Comparison of ENCODE assay signal across 8 mouse cellular contexts in the genomic region with DNA sequence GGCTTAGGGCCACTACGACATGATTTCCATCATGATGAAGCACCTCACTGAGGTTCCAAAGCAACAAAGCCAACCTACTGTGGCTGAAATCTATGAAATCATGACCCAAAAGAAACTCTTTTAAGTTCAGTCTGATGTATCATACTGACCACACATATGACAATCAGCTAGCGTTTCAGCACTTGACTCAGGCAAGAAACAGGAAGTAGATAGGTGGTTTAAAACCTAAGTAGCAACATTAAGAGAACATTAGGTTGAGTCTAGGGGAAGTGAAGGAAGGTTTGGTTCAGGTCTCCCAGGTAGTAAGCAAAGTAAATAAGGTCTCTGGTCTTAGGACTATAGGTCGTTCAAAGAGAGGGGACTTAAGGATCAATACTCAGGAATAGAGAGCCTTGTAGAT. TPM values are rescaled to one million over a fixed set of nuclear protein-coding genes. Genes with fewer than 3 reads are reported as not detected.
DNase-seq lines count a peak whose midpoint lies in the region; ATAC-seq and TF ChIP-seq lines count a peak whose summit lies in the region.

No protein-coding gene starts in this region.

- H3K36me3 ChIP-seq in lung, embryonic 14.5 days (ENCODE audit: insufficient read depth), result peaks cover 32% of the 10 kb centered on the region
- H3K36me3 ChIP-seq in forebrain, embryonic 12.5 days (replicated peaks), result peaks cover 40% of the 10 kb centered on the region
- peaks cover 30% of the 10 kb centered on the region for H3K36me3 ChIP-seq in limb, embryonic 14.5 days (ENCODE audit: control insufficient read depth, insufficient read depth, low read length)
- H3K36me3 ChIP-seq in neural tube, embryonic 15.5 days, result peaks cover 22% of the 10 kb centered on the region

- 63% methylated on average over 3 of the region's 3 CpGs for WGBS in lung, embryonic 14.5 days
- 63% methylated on average over 3 of the region's 3 CpGs for WGBS in forebrain, embryonic 12.5 days
- 76% methylated on average over 3 of the region's 3 CpGs for WGBS in limb, embryonic 14.5 days
- WGBS in neural tube, embryonic 15.5 days, result 72% methylated on average over 3 of the region's 3 CpGs

- H3K9ac ChIP-seq in lung, embryonic 14.5 days, result no peak overlapping the region
- H3K9ac ChIP-seq in forebrain, embryonic 12.5 days, result 0 out of 2 replicates have a peak overlapping the region, but pooled peaks have one; percentile 72
- peak overlapping the region; percentile 92; the same call in 1 of the 2 replicates for H3K9ac ChIP-seq in limb, embryonic 14.5 days (ENCODE audit: low read depth, low read length, severe bottlenecking)
- H3K9ac ChIP-seq in neural tube, embryonic 15.5 days (replicated peaks), result peak overlapping the region; percentile 83; the same call in 1 of the 2 replicates

- no peak for DNase-seq in lung, embryonic 14.5 days
- DNase-seq in lung, postnatal 4 days, result no peak
- no peak for DNase-seq in limb, embryonic 14.5 days (ENCODE audit: low spot score)
- DNase-seq in spleen, postnatal 10 days (ENCODE audit: low spot score in 2 of 2), result no peak
- no peak for DNase-seq in urinary bladder, adult 18-20 months (ENCODE audit: low spot score in 2 of 2)
- no peak for DNase-seq in natural killer cell, adult 2 months (ENCODE audit: low spot score in 2 of 2)

- no peak for TF ChIP-seq POLR2A in limb, embryonic 14.5 days (IDR thresholded peaks at IDR 0.05; ENCODE audit: borderline replicate concordance, extremely low read depth, insufficient read depth, insufficient read length)

- no peaks in the 10 kb centered on the region for H3K4me1 ChIP-seq in lung, embryonic 14.5 days (ENCODE audit: insufficient read depth)
- H3K4me1 ChIP-seq in forebrain, embryonic 12.5 days, result peaks cover 14% of the 10 kb centered on the region
- H3K4me1 ChIP-seq in limb, embryonic 14.5 days (ENCODE audit: control insufficient read depth, insufficient read depth, low read length), result peaks cover 11% of the 10 kb centered on the region
- H3K4me1 ChIP-seq in neural tube, embryonic 15.5 days, result peaks cover 24% of the 10 kb centered on the region

- no peaks in the 10 kb centered on the region for H3K27me3 ChIP-seq in lung, embryonic 14.5 days (ENCODE audit: insufficient read depth, low read length)
- H3K27me3 ChIP-seq in forebrain, embryonic 12.5 days, result no peaks in the 10 kb centered on the region
- no peaks in the 10 kb centered on the region for H3K27me3 ChIP-seq in limb, embryonic 14.5 days (ENCODE audit: control insufficient read depth, insufficient read depth, low read length)
- no peaks in the 10 kb centered on the region for H3K27me3 ChIP-seq in neural tube, embryonic 15.5 days (replicated peaks)

- H3K4me2 ChIP-seq in lung, embryonic 14.5 days, result peak overlapping the region; percentile 88
- H3K4me2 ChIP-seq in forebrain, embryonic 12.5 days, result peak overlapping the region; percentile 88
- peak overlapping the region; percentile 82 for H3K4me2 ChIP-seq in limb, embryonic 14.5 days (replicated peaks; ENCODE audit: low read depth, low read length, severe bottlenecking)
- peak overlapping the region; percentile 90 for H3K4me2 ChIP-seq in neural tube, embryonic 15.5 days

- no peak for TF ChIP-seq CTCF in lung, embryonic 14.5 days (IDR thresholded peaks at IDR 0.05; ENCODE audit: low read depth)

- H3K27ac ChIP-seq in lung, embryonic 14.5 days (ENCODE audit: low read depth), result no peak overlapping the region
- H3K27ac ChIP-seq in forebrain, embryonic 12.5 days, result no peak overlapping the region
- H3K27ac ChIP-seq in limb, embryonic 14.5 days (replicated peaks; ENCODE audit: low read depth, low read length), result no peak overlapping the region
- no peak overlapping the region for H3K27ac ChIP-seq in neural tube, embryonic 15.5 days (replicated peaks)

- no peaks in the 10 kb centered on the region for H3K9me3 ChIP-seq in lung, embryonic 14.5 days (ENCODE audit: low read depth, low read length)
- H3K9me3 ChIP-seq in forebrain, embryonic 12.5 days, result no peaks in the 10 kb centered on the region
- no peaks in the 10 kb centered on the region for H3K9me3 ChIP-seq in limb, embryonic 14.5 days (ENCODE audit: control insufficient read depth, low read length)
- no peaks in the 10 kb centered on the region for H3K9me3 ChIP-seq in neural tube, embryonic 15.5 days (replicated peaks)

- peak overlapping the region; percentile 91 for H3K4me3 ChIP-seq in lung, embryonic 14.5 days (ENCODE audit: low read depth, low read length)
- peak overlapping the region; percentile 89 for H3K4me3 ChIP-seq in forebrain, embryonic 12.5 days (replicated peaks)
- peak overlapping the region; percentile 97 for H3K4me3 ChIP-seq in limb, embryonic 14.5 days (replicated peaks; ENCODE audit: low read length)
- peak overlapping the region; percentile 97 for H3K4me3 ChIP-seq in neural tube, embryonic 15.5 days (replicated peaks)

- ATAC-seq in lung, embryonic 14.5 days (ENCODE audit: insufficient read depth), result no peak
- ATAC-seq in forebrain, embryonic 12.5 days (ENCODE audit: low FRiP score), result no peak
- ATAC-seq in limb, embryonic 14.5 days (ENCODE audit: low FRiP score, low read depth), result no peak
- no peak for ATAC-seq in neural tube, embryonic 15.5 days (ENCODE audit: low FRiP score)

RNA-seq across cellular contexts. Expression of gene Srp72, which starts 1.0 kb away (rescaled TPM):
- polyA plus RNA-seq in lung, embryonic 14.5 days (2014; fragmentation: Nextera tagmentation; extraction: Ambion mirVana), result 100 and 103 TPM in 2 replicates
- 63.5 and 64.3 TPM in 2 replicates for polyA plus RNA-seq in forebrain, embryonic 12.5 days (2016; fragmentation: Nextera tagmentation; extraction: Ambion mirVana)
- 83.0 and 96.8 TPM in 2 replicates for polyA plus RNA-seq in limb, embryonic 14.5 days (2012; rRNA removed)
- polyA plus RNA-seq in limb, embryonic 14.5 days (2014; fragmentation: Nextera tagmentation; extraction: Ambion mirVana), result 102 and 108 TPM in 2 replicates
- 87.2 and 91.5 TPM in 2 replicates for polyA plus RNA-seq in neural tube, embryonic 15.5 days (2015; fragmentation: Nextera tagmentation; extraction: Ambion mirVana)

RNA-seq across cellular contexts. Expression of gene Ppat, which starts 22.1 kb away (rescaled TPM):
- 47.0 and 48.8 TPM in 2 replicates for polyA plus RNA-seq in lung, embryonic 14.5 days (2014; fragmentation: Nextera tagmentation; extraction: Ambion mirVana)
- polyA plus RNA-seq in forebrain, embryonic 12.5 days (2016; fragmentation: Nextera tagmentation; extraction: Ambion mirVana), result 31.8 and 32.6 TPM in 2 replicates
- polyA plus RNA-seq in limb, embryonic 14.5 days (2012; rRNA removed), result 13.2 and 14.1 TPM in 2 replicates
- polyA plus RNA-seq in limb, embryonic 14.5 days (2014; fragmentation: Nextera tagmentation; extraction: Ambion mirVana), result 21.8 and 24.0 TPM in 2 replicates
- 10.6 and 17.9 TPM in 2 replicates for polyA plus RNA-seq in neural tube, embryonic 15.5 days (2015; fragmentation: Nextera tagmentation; extraction: Ambion mirVana)

RNA-seq across cellular contexts. Expression of gene Paics, which starts 22.4 kb away (rescaled TPM):
- 291 and 294 TPM in 2 replicates for polyA plus RNA-seq in lung, embryonic 14.5 days (2014; fragmentation: Nextera tagmentation; extraction: Ambion mirVana)
- polyA plus RNA-seq in forebrain, embryonic 12.5 days (2016; fragmentation: Nextera tagmentation; extraction: Ambion mirVana), result 346 and 374 TPM in 2 replicates
- polyA plus RNA-seq in limb, embryonic 14.5 days (2012; rRNA removed), result 123 and 146 TPM in 2 replicates
- polyA plus RNA-seq in limb, embryonic 14.5 days (2014; fragmentation: Nextera tagmentation; extraction: Ambion mirVana), result 254 and 266 TPM in 2 replicates
- polyA plus RNA-seq in neural tube, embryonic 15.5 days (2015; fragmentation: Nextera tagmentation; extraction: Ambion mirVana), result 165 and 201 TPM in 2 replicates

RNA-seq across cellular contexts. Expression of gene Arl9, which starts 30.4 kb away (rescaled TPM):
- 0.38 TPM in 1 of 2 replicates, not detected in the other for polyA plus RNA-seq in lung, embryonic 14.5 days (2014; fragmentation: Nextera tagmentation; extraction: Ambion mirVana)
- not detected in 2 replicates for polyA plus RNA-seq in forebrain, embryonic 12.5 days (2016; fragmentation: Nextera tagmentation; extraction: Ambion mirVana)
- 0.51 and 0.58 TPM in 2 replicates for polyA plus RNA-seq in limb, embryonic 14.5 days (2012; rRNA removed)
- polyA plus RNA-seq in limb, embryonic 14.5 days (2014; fragmentation: Nextera tagmentation; extraction: Ambion mirVana), result not detected in 2 replicates
- 0.42 TPM in 1 of 2 replicates, not detected in the other for polyA plus RNA-seq in neural tube, embryonic 15.5 days (2015; fragmentation: Nextera tagmentation; extraction: Ambion mirVana)

RNA-seq across cellular contexts. Expression of gene Thegl, which starts 42.3 kb away (rescaled TPM):
- polyA plus RNA-seq in lung, embryonic 14.5 days (2014; fragmentation: Nextera tagmentation; extraction: Ambion mirVana), result 0.30 and 0.66 TPM in 2 replicates
- 0.33 and 0.42 TPM in 2 replicates for polyA plus RNA-seq in forebrain, embryonic 12.5 days (2016; fragmentation: Nextera tagmentation; extraction: Ambion mirVana)
- polyA plus RNA-seq in limb, embryonic 14.5 days (2012; rRNA removed), result 0.05 and 0.13 TPM in 2 replicates
- polyA plus RNA-seq in limb, embryonic 14.5 days (2014; fragmentation: Nextera tagmentation; extraction: Ambion mirVana), result 0.25 TPM in 1 of 2 replicates, not detected in the other
- polyA plus RNA-seq in neural tube, embryonic 15.5 days (2015; fragmentation: Nextera tagmentation; extraction: Ambion mirVana), result 0.60 and 0.75 TPM in 2 replicates
